Mouse (Mus musculus) heart, embryonic 15.5 days (tissue): ENCODE results near the gene Colgalt2. TPM values are rescaled to one million over a fixed set of nuclear protein-coding genes. Genes with fewer than 3 reads are reported as not detected.
"Not testable (repeated sequence)": the region's sequence is repeated elsewhere in the genome, so short reads cannot be mapped to it uniquely, and the experiment has no call there.

Experiments used
- ATAC-seq: fragments of 200-750 bp; cut with Nextera tagmentation; replicated peaks from 2 replicates; pipeline ENCODE4 v1.8.0; 2017; ENCODE audit warnings: low read depth, moderate TSS enrichment; ENCODE audit not compliant: insufficient number of reproducible peaks, insufficient read depth, low FRiP score
- H3K27ac ChIP-seq: fragments of 300-500 bp; sonication (generic); 2 replicates; pipeline ENCODE4 v1.5.1; 2015; ENCODE audit warnings: mild to moderate bottlenecking, inconsistent platforms
- H3K27me3 ChIP-seq: fragments of 300-500 bp; sonication (generic); 2 replicates; pipeline ENCODE4 v1.6.1; 2015; ENCODE audit warnings: inconsistent platforms
- H3K36me3 ChIP-seq: fragments of 300-500 bp; sonication (generic); 2 replicates; pipeline ENCODE4 v1.6.1; 2015; ENCODE audit warnings: mild to moderate bottlenecking, inconsistent platforms
- H3K4me1 ChIP-seq: fragments of 300-500 bp; sonication (generic); replicated peaks from 2 replicates; pipeline ENCODE4 v1.6.1; 2015; ENCODE audit warnings: inconsistent platforms
- H3K4me2 ChIP-seq: fragments of 300-500 bp; sonication (generic); 2 replicates; pipeline ENCODE4 v1.6.1; 2015; ENCODE audit warnings: inconsistent platforms, mild to moderate bottlenecking, moderate library complexity
- H3K4me3 ChIP-seq: fragments of 300-500 bp; sonication (generic); 2 replicates; pipeline ENCODE4 v1.5.1; 2015; ENCODE audit warnings: mild to moderate bottlenecking, inconsistent platforms
- H3K9ac ChIP-seq: fragments of 300-500 bp; sonication (generic); 2 replicates; pipeline ENCODE4 v1.6.1; 2015; ENCODE audit warnings: mild to moderate bottlenecking, inconsistent platforms
- H3K9me3 ChIP-seq: fragments of 300-500 bp; sonication (generic); replicated peaks from 2 replicates; pipeline ENCODE4 v1.6.1; 2016; ENCODE audit warnings: inconsistent platforms
- WGBS: fragments of 180-500 bp; shearing (Covaris S2); methylation state at CpG from one replicate; pipeline ENCODE4 v1.1.7; 2015; ENCODE audit warnings: mixed read lengths; 5-methylcytosine and 5-hydroxymethylcytosine counted together
- polyA plus RNA-seq: library from polyadenylated mRNA; unstranded; fragments of >200 nt; fragmentation: Nextera tagmentation; extraction: Ambion mirVana; gene quantifications from 2 replicates; pipeline ENCODE4 v1.2.1, GENCODE M21; 2015

Colgalt2 gene
- polyA plus RNA-seq, 1 experiment from 2014 or later, result 1.8 TPM

- Histone ChIP-seq H3K9ac (no peak overlapping the region), H3K36me3 (no peaks in the 10 kb centered on the region), H3K4me2 (no peak overlapping the region), H3K4me3 (no peak overlapping the region), H3K4me1 (peaks cover 34% of the 10 kb centered on the region), H3K27me3 (no peaks in the 10 kb centered on the region), H3K27ac (no peak overlapping the region), H3K9me3 (no peaks in the 10 kb centered on the region)
- 34% methylated on average over 5 of the region's 5 CpGs for WGBS
- peak; percentile 58; the same call in 1 of the 2 replicates for ATAC-seq
Measured at GRCm38 (mm10) chr1:152417602-152418001, 18.0 kb downstream of the Colgalt2 start.

- Histone ChIP-seq H3K9ac (no peak overlapping the region), H3K27ac (peak overlapping the region; percentile 46; the same call in 1 of the 2 replicates), H3K36me3 (no peaks in the 10 kb centered on the region), H3K9me3 (no peaks in the 10 kb centered on the region), H3K4me2 (no peak overlapping the region), H3K4me1 (peaks cover 29% of the 10 kb centered on the region), H3K27me3 (no peaks in the 10 kb centered on the region), H3K4me3 (no peak overlapping the region)
- no peak for ATAC-seq
- WGBS, result 52% methylated on average over 3 of the region's 3 CpGs
Measured at GRCm38 (mm10) chr1:152422295-152422694, 22.7 kb downstream of the Colgalt2 start.

GRCm38 (mm10) chr1:152423052-152423451, 23.4 kb downstream of the Colgalt2 start:
- 0 out of 2 replicates have a peak, but pooled peaks have one; percentile 27 for ATAC-seq
- Histone ChIP-seq H3K9me3 (no peaks in the 10 kb centered on the region), H3K9ac (no peak overlapping the region), H3K4me1 (peaks cover 21% of the 10 kb centered on the region), H3K27ac (peak overlapping the region; percentile 46; the same call in 1 of the 2 replicates), H3K27me3 (no peaks in the 10 kb centered on the region), H3K4me3 (no peak overlapping the region), H3K36me3 (no peaks in the 10 kb centered on the region), H3K4me2 (no peak overlapping the region)
- 66% methylated on average over 3 of the region's 3 CpGs for WGBS

GRCm38 (mm10) chr1:152427912-152428581, 28.4 kb downstream of the Colgalt2 start:
- Histone ChIP-seq H3K27ac (no peak overlapping the region), H3K9me3 (no peaks in the 10 kb centered on the region), H3K4me2 (no peak overlapping the region), H3K27me3 (no peaks in the 10 kb centered on the region), H3K9ac (no peak overlapping the region), H3K36me3 (no peaks in the 10 kb centered on the region), H3K4me3 (no peak overlapping the region), H3K4me1 (peaks cover 9% of the 10 kb centered on the region)
- WGBS, result 66% methylated on average over 12 of the region's 12 CpGs
- no peak for ATAC-seq

GRCm38 (mm10) chr1:152429805-152430204, 30.2 kb downstream of the Colgalt2 start:
- Histone ChIP-seq H3K4me3 (no peak overlapping the region), H3K36me3 (no peaks in the 10 kb centered on the region), H3K4me2 (no peak overlapping the region), H3K9me3 (no peaks in the 10 kb centered on the region), H3K27ac (no peak overlapping the region), H3K27me3 (no peaks in the 10 kb centered on the region), H3K4me1 (peaks cover 4% of the 10 kb centered on the region; the same call in 1 of the 2 replicates), H3K9ac (no peak overlapping the region)
- WGBS, result 77% methylated on average over 7 of the region's 7 CpGs
- no peak for ATAC-seq

- Histone ChIP-seq H3K4me1 (no peaks in the 10 kb centered on the region), H3K9ac (no peak overlapping the region), H3K4me3 (no peak overlapping the region), H3K27ac (no peak overlapping the region), H3K27me3 (no peaks in the 10 kb centered on the region), H3K36me3 (no peaks in the 10 kb centered on the region), H3K9me3 (no peaks in the 10 kb centered on the region), H3K4me2 (no peak overlapping the region)
- WGBS, result 62% methylated on average over 4 of the region's 4 CpGs
- no peak for ATAC-seq
Measured at GRCm38 (mm10) chr1:152434166-152434565, 34.5 kb downstream of the Colgalt2 start.

- not testable (repeated sequence) for ATAC-seq, H3K27ac ChIP-seq, H3K4me1 ChIP-seq, H3K4me2 ChIP-seq, H3K9me3 ChIP-seq, H3K9ac ChIP-seq, H3K27me3 ChIP-seq, H3K36me3 ChIP-seq
- 67% methylated on average over 17 of the region's 17 CpGs for WGBS
- H3K4me3 ChIP-seq, result peak overlapping the region; percentile 15; the same call in 1 of the 2 replicates
Measured at GRCm38 (mm10) chr1:152437518-152437917, 37.9 kb downstream of the Colgalt2 start.

- no peaks in the 10 kb centered on the region for H3K27me3 ChIP-seq
- no peak overlapping the region for H3K4me2 ChIP-seq
- no peak for ATAC-seq
- no peaks in the 10 kb centered on the region for H3K9me3 ChIP-seq
- H3K9ac ChIP-seq, result no peak overlapping the region
- H3K27ac ChIP-seq, result no peak overlapping the region
- peaks cover 9% of the 10 kb centered on the region for H3K4me1 ChIP-seq
- no peaks in the 10 kb centered on the region for H3K36me3 ChIP-seq
- H3K4me3 ChIP-seq, result no peak overlapping the region
- 31% methylated on average over 4 of the region's 4 CpGs for WGBS
Measured at GRCm38 (mm10) chr1:152439408-152439807, 39.8 kb downstream of the Colgalt2 start.

GRCm38 (mm10) chr1:152439874-152440273, 40.2 kb downstream of the Colgalt2 start:
- H3K9me3 ChIP-seq, result no peaks in the 10 kb centered on the region
- WGBS, result 51% methylated on average over 10 of the region's 10 CpGs
- H3K36me3 ChIP-seq, result no peaks in the 10 kb centered on the region
- H3K4me1 ChIP-seq, result peaks cover 9% of the 10 kb centered on the region
- H3K4me2 ChIP-seq, result no peak overlapping the region
- H3K9ac ChIP-seq, result no peak overlapping the region
- H3K27me3 ChIP-seq, result no peaks in the 10 kb centered on the region
- no peak overlapping the region for H3K4me3 ChIP-seq
- ATAC-seq, result no peak
- no peak overlapping the region for H3K27ac ChIP-seq

GRCm38 (mm10) chr1:152444630-152445029, 45.0 kb downstream of the Colgalt2 start:
- Histone ChIP-seq H3K9me3 (no peaks in the 10 kb centered on the region), H3K9ac (no peak overlapping the region), H3K27ac (no peak overlapping the region), H3K36me3 (no peaks in the 10 kb centered on the region), H3K4me1 (peaks cover 11% of the 10 kb centered on the region), H3K4me2 (no peak overlapping the region), H3K27me3 (no peaks in the 10 kb centered on the region), H3K4me3 (no peak overlapping the region)
- ATAC-seq, result no peak
- 86% methylated on average over 7 of the region's 7 CpGs for WGBS

GRCm38 (mm10) chr1:152445925-152446324, 46.3 kb downstream of the Colgalt2 start:
- no peak overlapping the region for H3K27ac ChIP-seq
- H3K4me2 ChIP-seq, result no peak overlapping the region; the same call in 1 of the 2 replicates
- H3K36me3 ChIP-seq, result no peaks in the 10 kb centered on the region
- no peaks in the 10 kb centered on the region for H3K27me3 ChIP-seq
- WGBS, result 61% methylated on average over 6 of the region's 6 CpGs
- no peak overlapping the region for H3K9ac ChIP-seq
- H3K4me3 ChIP-seq, result no peak overlapping the region
- no peaks in the 10 kb centered on the region for H3K9me3 ChIP-seq
- peaks cover 6% of the 10 kb centered on the region for H3K4me1 ChIP-seq
- no peak for ATAC-seq

GRCm38 (mm10) chr1:152454536-152454935, 54.9 kb downstream of the Colgalt2 start:
- H3K4me1 ChIP-seq, result peaks cover 9% of the 10 kb centered on the region; the same call in 1 of the 2 replicates
- WGBS, result 60% methylated on average over 5 of the region's 5 CpGs
- H3K4me3 ChIP-seq, result no peak overlapping the region
- no peak overlapping the region for H3K27ac ChIP-seq
- H3K9me3 ChIP-seq, result no peaks in the 10 kb centered on the region
- H3K9ac ChIP-seq, result no peak overlapping the region
- H3K27me3 ChIP-seq, result no peaks in the 10 kb centered on the region
- no peak for ATAC-seq
- no peak overlapping the region for H3K4me2 ChIP-seq
- no peaks in the 10 kb centered on the region for H3K36me3 ChIP-seq
